Mouse (Mus musculus): ENCODE measurements around the gene Calhm1. TPM values are rescaled to one million over a fixed set of nuclear protein-coding genes. Genes with fewer than 3 reads are reported as not detected.

Gene Calhm1
- total RNA-seq (2012; rRNA removed) (not detected in 2 replicates), polyA plus RNA-seq (2012; ENCODE audit: insufficient read depth in 1 of 2, insufficient read length in 2 of 2, low read depth in 1 of 2, low replicate concordance in 2 of 2, missing spikeins in 1 of 2) (under 1 TPM in 1 of 2 experiments, not detected in 1; 0.06 TPM)

DNA sequence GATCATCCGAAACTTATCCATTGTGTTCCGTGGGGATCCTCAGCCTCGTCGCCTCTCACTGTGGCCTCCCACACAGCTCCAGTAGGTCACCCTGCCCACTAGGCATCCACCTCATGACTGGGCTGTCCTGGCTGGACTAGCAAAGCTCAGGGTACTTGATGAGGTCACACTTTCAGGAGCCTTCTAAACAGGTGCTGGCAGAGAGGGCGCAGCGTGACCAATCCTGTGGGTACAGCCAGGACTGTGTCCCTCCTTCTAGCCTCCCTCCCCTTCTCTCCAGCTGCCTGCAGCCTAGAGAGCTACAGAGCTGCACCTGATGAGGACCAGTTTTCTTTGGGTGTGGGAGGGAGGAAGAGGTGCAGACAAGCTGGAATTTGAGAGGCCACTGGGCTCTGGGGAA, at the start of gene Calhm1:
TSS of gene Calhm1 (minus strand) at position 101 of the 400 bp plus-strand sequence.
- no peak for DNase-seq (ENCODE audit: low read depth, low spot score)
- no peaks in the 10 kb centered on the region for H3K79me2 ChIP-seq (ENCODE audit: control insufficient read depth, insufficient read depth, low read length, poor library complexity)
- H3K27me3 ChIP-seq (ENCODE audit: control insufficient read depth in 1 of 2, insufficient read depth in 2 of 2, low read length in 2 of 2), result peaks cover 5 to 8% of the 10 kb centered on the region in 2 experiments
- no peaks in the 10 kb centered on the region for H3K36me3 ChIP-seq (ENCODE audit: control insufficient read depth in 1 of 2, insufficient read depth in 2 of 2, low read length in 2 of 2)
- H3K9me3 ChIP-seq (replicated peaks; ENCODE audit: insufficient read depth, low read length), result no peaks in the 10 kb centered on the region
- H3K9ac ChIP-seq (ENCODE audit: control insufficient read depth, low read depth, low read length, poor library complexity, severe bottlenecking), result no peak within 1 kb of the TSS
- no peak within 1 kb of the TSS for H3K4me3 ChIP-seq (ENCODE audit: control insufficient read depth in 1 of 2, insufficient read depth in 1 of 2, low read depth in 2 of 2, low read length in 2 of 2)
- peaks cover 0 to 2% of the 10 kb centered on the region in 2 experiments; a peak in 2 of 4 replicates for H3K4me1 ChIP-seq (ENCODE audit: control insufficient read depth in 1 of 2, insufficient read depth in 2 of 2, low read length in 2 of 2)
- TF ChIP-seq ZC3H11A (IDR thresholded peaks at IDR 0.05; ENCODE audit: low read depth, low read length) (no peak), POLR2AphosphoS2 (IDR thresholded peaks at IDR 0.05; ENCODE audit: low read length) (no peak), CHD1 (IDR thresholded peaks at IDR 0.05; ENCODE audit: low read depth, low read length) (no peak), TBP (IDR thresholded peaks at IDR 0.05; ENCODE audit: low read depth, low read length) (no peak), MAZ (IDR thresholded peaks at IDR 0.05; ENCODE audit: low read depth, low read length) (no peak), E2F4 (IDR thresholded peaks at IDR 0.05; ENCODE audit: borderline replicate concordance, low read depth, low read length) (no peak), UBTF (IDR thresholded peaks at IDR 0.05; ENCODE audit: borderline replicate concordance, insufficient read depth, low read depth, low read length) (no peak), ETS1 (IDR thresholded peaks at IDR 0.05; ENCODE audit: low read depth, low read length) (no peak)
- no peak within 1 kb of the TSS for H3K27ac ChIP-seq (ENCODE audit: control insufficient read depth, low read depth, low read length)

DNA sequence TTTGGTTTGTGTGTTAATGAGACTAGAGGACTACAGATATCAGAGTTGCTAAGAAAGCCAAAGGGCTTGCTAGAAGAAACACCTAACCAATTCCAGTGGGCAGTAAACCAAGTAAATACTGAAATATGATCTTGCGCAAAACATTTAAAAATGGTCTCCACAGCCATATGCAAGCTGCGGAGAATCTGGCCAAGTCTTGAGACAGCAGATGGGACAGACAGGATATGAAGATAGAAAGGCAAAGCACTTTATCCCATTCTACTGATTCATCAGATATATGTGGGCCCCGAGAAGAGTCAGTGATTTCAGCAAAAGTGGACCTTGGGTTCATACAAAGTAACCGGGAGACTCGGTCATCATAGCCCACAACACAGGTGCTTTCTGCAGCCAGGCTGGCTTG, 48.1 kb upstream of the Calhm1 start:
- Histone ChIP-seq H3K4me3 (ENCODE audit: control insufficient read depth in 1 of 2, insufficient read depth in 1 of 2, low read depth in 2 of 2, low read length in 2 of 2) (no peak overlapping the region), H3K27ac (ENCODE audit: control insufficient read depth, low read depth, low read length) (no peak overlapping the region), H3K36me3 (ENCODE audit: control insufficient read depth in 1 of 2, insufficient read depth in 2 of 2, low read length in 2 of 2) (no peaks in the 10 kb centered on the region), H3K79me2 (ENCODE audit: control insufficient read depth, insufficient read depth, low read length, poor library complexity) (no peaks in the 10 kb centered on the region), H3K9me3 (replicated peaks; ENCODE audit: insufficient read depth, low read length) (no peaks in the 10 kb centered on the region), H3K27me3 (ENCODE audit: control insufficient read depth in 1 of 2, insufficient read depth in 2 of 2, low read length in 2 of 2) (peaks cover 0 to 8% of the 10 kb centered on the region in 2 experiments; a peak in 3 of 4 replicates), H3K4me1 (ENCODE audit: control insufficient read depth in 1 of 2, insufficient read depth in 2 of 2, low read length in 2 of 2) (peaks cover 0 to 2% of the 10 kb centered on the region in 2 experiments; a peak in 1 of 4 replicates), H3K9ac (ENCODE audit: control insufficient read depth, low read depth, low read length, poor library complexity, severe bottlenecking) (no peak overlapping the region)
- no peak for DNase-seq (ENCODE audit: low read depth, low spot score)
- TF ChIP-seq POLR2AphosphoS2 (IDR thresholded peaks at IDR 0.05; ENCODE audit: low read length), result no peak
- TF ChIP-seq TBP (IDR thresholded peaks at IDR 0.05; ENCODE audit: low read depth, low read length), result no peak
- no peak for TF ChIP-seq ZKSCAN1 (IDR thresholded peaks at IDR 0.05; ENCODE audit: low read depth, low read length)
- no peak for TF ChIP-seq POLR2A (IDR thresholded peaks at IDR 0.05; ENCODE audit: control insufficient read depth in 1 of 2, insufficient read depth in 1 of 2, low read depth in 1 of 2, low read length in 2 of 2, poor library complexity in 1 of 2)
- TF ChIP-seq ETS1 (IDR thresholded peaks at IDR 0.05; ENCODE audit: low read depth, low read length), result no peak
- TF ChIP-seq CTCF (IDR thresholded peaks at IDR 0.05 in 2 of 3, conservative IDR thresholded peaks at IDR 0.05 in 1 of 3; ENCODE audit: control insufficient read depth in 1 of 3, insufficient read depth in 1 of 3, low read depth in 2 of 3, low read length in 3 of 3, poor library complexity in 1 of 3, severe bottlenecking in 1 of 3), result no peak
- TF ChIP-seq TCF12 (IDR thresholded peaks at IDR 0.05; ENCODE audit: low read depth, low read length), result no peak
- no peak for TF ChIP-seq MAFK (IDR thresholded peaks at IDR 0.05; ENCODE audit: borderline replicate concordance, low read depth, low read length)

Measured in MEL (cell line).